ENCODE assay signal across 8 mouse cellular contexts in the genomic region with DNA sequence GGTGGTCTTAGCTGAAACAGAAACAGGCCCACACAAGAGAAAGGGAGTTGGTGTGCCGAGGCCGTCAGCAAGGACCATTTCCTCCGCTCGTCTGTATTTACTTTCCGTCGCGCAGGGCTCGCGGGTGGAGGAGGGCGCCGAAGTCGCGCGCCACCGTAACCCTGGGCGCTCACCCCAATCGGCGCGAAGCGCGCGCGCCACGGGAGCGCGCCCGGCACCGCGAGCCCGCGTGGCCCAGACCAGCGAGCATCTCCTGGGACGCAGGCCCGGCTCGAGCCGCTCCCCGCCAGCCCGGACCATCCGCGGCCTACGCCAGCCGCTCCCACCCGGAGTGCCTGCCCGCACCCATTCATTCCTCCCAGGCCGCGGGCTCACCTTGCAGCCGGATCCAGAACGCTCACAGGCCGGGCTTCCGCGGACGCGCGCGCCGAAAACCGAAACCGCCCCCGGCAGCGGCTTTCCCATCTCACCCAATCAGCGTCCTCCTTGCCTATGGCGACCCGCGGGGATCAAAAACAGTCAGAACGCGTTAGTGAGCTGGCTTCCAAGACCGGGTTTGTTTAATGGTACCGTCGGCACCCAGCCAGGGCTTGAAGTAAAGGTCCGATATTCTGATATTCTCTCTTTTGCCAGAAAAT. TPM values are rescaled to one million over a fixed set of nuclear protein-coding genes. Genes with fewer than 3 reads are reported as not detected.
A peak's percentile ranks its signal among the peaks of the same experiment; 100 is the strongest.
DNase-seq lines count a peak whose midpoint lies in the region; ATAC-seq and TF ChIP-seq lines count a peak whose summit lies in the region.

A gene (minus strand): TSS at position 468 of the 638 bp plus-strand sequence.

- H3K4me1 ChIP-seq in ES-Bruce4 (ENCODE audit: control insufficient read depth, insufficient read depth, low read length): no peaks in the 10 kb centered on the region
- peaks cover 13% of the 10 kb centered on the region for H3K4me1 ChIP-seq in forebrain, embryonic 13.5 days
- peaks cover 5% of the 10 kb centered on the region; the same call in 1 of the 2 replicates for H3K4me1 ChIP-seq in liver, postnatal 0 days (ENCODE audit: insufficient read depth)
- H3K4me1 ChIP-seq in neural tube, embryonic 14.5 days (ENCODE audit: control insufficient read depth, insufficient read depth, low read length): peaks cover 2% of the 10 kb centered on the region; the same call in 1 of the 2 replicates

- H3K9ac ChIP-seq in ES-Bruce4 (ENCODE audit: low read depth, poor library complexity, severe bottlenecking): peak within 1 kb of the TSS; percentile 89
- H3K9ac ChIP-seq in forebrain, embryonic 13.5 days: peak within 1 kb of the TSS; percentile 92
- H3K9ac ChIP-seq in liver, postnatal 0 days (replicated peaks): peak within 1 kb of the TSS; percentile 85
- H3K9ac ChIP-seq in neural tube, embryonic 14.5 days (replicated peaks; ENCODE audit: low read depth, low read length): peak within 1 kb of the TSS; percentile 89

- H3K9me3 ChIP-seq in ES-Bruce4 (replicated peaks; ENCODE audit: control insufficient read depth, insufficient read depth, low read length, poor library complexity, severe bottlenecking): no peaks in the 10 kb centered on the region
- H3K9me3 ChIP-seq in forebrain, embryonic 13.5 days (replicated peaks): no peaks in the 10 kb centered on the region
- no peaks in the 10 kb centered on the region for H3K9me3 ChIP-seq in liver, postnatal 0 days (ENCODE audit: low read length)
- H3K9me3 ChIP-seq in neural tube, embryonic 14.5 days (ENCODE audit: control insufficient read depth, low read length): no peaks in the 10 kb centered on the region

- WGBS in forebrain, embryonic 13.5 days: under 1% methylated on average over 67 of the region's 70 CpGs
- WGBS in large intestine, adult 2 months: under 1% methylated on average over 70 of the region's 70 CpGs
- WGBS in liver, postnatal 0 days (ENCODE audit: insufficient replicate concordance): under 1% methylated on average over 57 of the region's 70 CpGs
- WGBS in neural tube, embryonic 14.5 days: under 1% methylated on average over 69 of the region's 70 CpGs

- peak within 1 kb of the TSS; percentile 95 for H3K4me3 ChIP-seq in ES-Bruce4 (ENCODE audit: low read depth, low read length)
- peak within 1 kb of the TSS; percentile 76 for H3K4me3 ChIP-seq in forebrain, embryonic 13.5 days
- peak within 1 kb of the TSS; percentile 85 for H3K4me3 ChIP-seq in liver, postnatal 0 days (ENCODE audit: low read depth, low read length)
- peak within 1 kb of the TSS; percentile 78 for H3K4me3 ChIP-seq in neural tube, embryonic 14.5 days (ENCODE audit: low read depth, low read length)

- peak within 1 kb of the TSS; percentile 66 for H3K4me2 ChIP-seq in forebrain, embryonic 13.5 days
- H3K4me2 ChIP-seq in liver, postnatal 0 days (ENCODE audit: low read depth, low read length): peak within 1 kb of the TSS; percentile 71
- peak within 1 kb of the TSS; percentile 56 for H3K4me2 ChIP-seq in neural tube, embryonic 14.5 days (ENCODE audit: low read depth, low read length)

- peak; percentile 99 to 100 for DNase-seq in heart, postnatal 10 days
- peak; percentile 91 for DNase-seq in large intestine, adult 2 months (ENCODE audit: low read depth, low spot score)
- peak; percentile 99 for DNase-seq in liver, postnatal 0 days
- peak; percentile 99 for DNase-seq in testis, postnatal 10 days (ENCODE audit: low spot score)

- ATAC-seq in cerebellum, adult (ENCODE audit: insufficient number of reproducible peaks, low FRiP score, low TSS enrichment): peak; percentile 90
- ATAC-seq in forebrain, embryonic 13.5 days: peak; percentile 95
- ATAC-seq in liver, postnatal 0 days: peak; percentile 96
- ATAC-seq in neural tube, embryonic 14.5 days (ENCODE audit: low read depth): peak; percentile 94

- H3K27ac ChIP-seq in ES-Bruce4 (ENCODE audit: insufficient read depth, low read length): no peak within 1 kb of the TSS
- H3K27ac ChIP-seq in forebrain, embryonic 13.5 days: peak within 1 kb of the TSS; percentile 96
- H3K27ac ChIP-seq in liver, postnatal 0 days (ENCODE audit: low read depth): peak within 1 kb of the TSS; percentile 94
- peak within 1 kb of the TSS; percentile 97 for H3K27ac ChIP-seq in neural tube, embryonic 14.5 days (ENCODE audit: low read depth, low read length)

- peaks cover 12% of the 10 kb centered on the region for H3K36me3 ChIP-seq in ES-Bruce4 (ENCODE audit: control insufficient read depth, insufficient read depth, low read length, poor library complexity, severe bottlenecking)
- peaks cover 21% of the 10 kb centered on the region; the same call in 1 of the 2 replicates for H3K36me3 ChIP-seq in forebrain, embryonic 13.5 days (ENCODE audit: poor library complexity, severe bottlenecking)
- peaks cover 6% of the 10 kb centered on the region; the same call in 1 of the 2 replicates for H3K36me3 ChIP-seq in liver, postnatal 0 days (replicated peaks; ENCODE audit: insufficient read depth, low read length)
- H3K36me3 ChIP-seq in neural tube, embryonic 14.5 days (ENCODE audit: control insufficient read depth, insufficient read depth, low read length): no peaks in the 10 kb centered on the region

- intact Hi-C loops in heart, postnatal 10 days (cut with DNase I): loop anchor here (2.0 to 10.0 kb wide), 3 partner anchors 78 to 316 kb away; a partner anchor contains a TSS

- 0 out of 2 replicates have a peak, but pooled peaks have one; percentile 2 for TF ChIP-seq EP300 in ES-Bruce4 (IDR thresholded peaks at IDR 0.05; ENCODE audit: insufficient read depth, low read depth, low read length)
- TF ChIP-seq EP300 in liver, postnatal 0 days (IDR thresholded peaks at IDR 0.05; ENCODE audit: low read depth): no peak

- no peaks in the 10 kb centered on the region for H3K27me3 ChIP-seq in ES-Bruce4 (ENCODE audit: control insufficient read depth, insufficient read depth, low read length, poor library complexity, severe bottlenecking)
- no peaks in the 10 kb centered on the region for H3K27me3 ChIP-seq in forebrain, embryonic 13.5 days
- H3K27me3 ChIP-seq in liver, postnatal 0 days (ENCODE audit: insufficient read depth, low read length): no peaks in the 10 kb centered on the region
- H3K27me3 ChIP-seq in neural tube, embryonic 14.5 days (ENCODE audit: control insufficient read depth, insufficient read depth, low read length): no peaks in the 10 kb centered on the region

- no peak for TF ChIP-seq POLR2A in ES-Bruce4 (IDR thresholded peaks at IDR 0.05; ENCODE audit: insufficient read depth, low read length)

- TF ChIP-seq CTCF in ES-Bruce4 (IDR thresholded peaks at IDR 0.05; ENCODE audit: low read depth, low read length): no peak
- TF ChIP-seq CTCF in liver, postnatal 0 days (IDR thresholded peaks at IDR 0.05; ENCODE audit: low read depth): no peak

RNA-seq across cellular contexts. Expression of the gene that starts here (rescaled TPM):
- 79.3 and 105 TPM in 2 replicates for polyA plus RNA-seq in ES-Bruce4 (2011; ENCODE audit: insufficient read depth, insufficient read length, low read depth, missing spikeins)
- 236 and 244 TPM in 2 replicates for polyA plus RNA-seq in forebrain, embryonic 13.5 days (2015; fragmentation: Nextera tagmentation; extraction: Ambion mirVana)
- total RNA-seq in heart, postnatal 10 days (2021): 10 to 100 TPM; 77.0 to 81.0 TPM
- 9.0 and 9.1 TPM in 2 replicates for polyA plus RNA-seq in large intestine, adult 2 months (2012; rRNA removed)
- 95.8 and 97.3 TPM in 2 replicates for polyA plus RNA-seq in liver, postnatal 0 days (2015; fragmentation: Nextera tagmentation; extraction: Ambion mirVana)
- 128 and 142 TPM in 2 replicates for polyA plus RNA-seq in neural tube, embryonic 14.5 days (2014; fragmentation: Nextera tagmentation; extraction: Ambion mirVana)
